Mouse (Mus musculus): Measurements from ENCODE around the gene Cyp27b1.
"Not testable (repeated sequence)": the region's sequence is repeated elsewhere in the genome, so short reads cannot be mapped to it uniquely, and the experiment has no call there.

Cyp27b1 gene

DNA sequence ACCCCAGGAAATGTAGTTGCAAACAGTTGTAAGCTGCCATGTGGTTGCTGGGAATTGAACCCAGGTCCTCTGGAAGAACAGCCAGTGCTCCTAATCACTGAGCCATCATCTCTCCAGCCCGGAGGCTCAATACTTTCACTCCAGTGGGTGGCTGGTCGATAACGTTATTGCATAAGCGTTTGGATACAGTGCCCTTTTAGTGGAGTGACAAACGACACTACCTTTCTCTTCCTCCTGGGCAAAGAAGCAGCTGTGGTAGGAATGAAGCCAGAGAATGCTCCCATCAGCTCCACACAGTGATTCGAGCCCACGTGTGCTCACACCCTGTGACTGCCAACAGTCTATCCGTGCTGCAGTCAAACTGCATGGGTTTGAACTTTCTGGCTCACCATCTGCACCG is 23.2 kb downstream of the Cyp27b1 start:
- DNase-seq: no peak

GRCm38 (mm10) chr10:127072270-127072669 is 24.2 kb downstream of the Cyp27b1 start:
- not testable (repeated sequence) for DNase-seq

DNA sequence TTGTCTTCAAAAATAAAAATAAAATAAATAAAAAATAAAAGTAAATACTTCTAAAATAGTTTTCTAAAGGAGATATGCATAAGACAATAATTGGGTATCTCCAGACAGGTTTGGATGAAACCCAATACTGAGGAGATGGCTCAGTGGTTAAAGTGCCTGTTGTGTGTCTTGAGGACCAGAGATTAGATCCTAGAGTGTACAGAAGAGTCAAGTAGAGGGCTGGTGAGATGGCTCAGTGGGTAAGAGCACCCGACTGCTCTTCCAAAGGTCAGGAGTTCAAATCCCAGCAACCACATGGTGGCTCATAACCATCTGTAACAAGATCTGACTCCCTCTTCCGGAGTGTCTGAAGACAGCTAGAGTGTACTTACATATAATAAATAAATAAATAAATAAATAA is 24.9 kb downstream of the Cyp27b1 start:
- not testable (repeated sequence) for DNase-seq

- DNase-seq: no peak
These were observed 25.9 kb downstream of the Cyp27b1 start for GRCm38 (mm10) chr10:127073981-127074380.

DNA sequence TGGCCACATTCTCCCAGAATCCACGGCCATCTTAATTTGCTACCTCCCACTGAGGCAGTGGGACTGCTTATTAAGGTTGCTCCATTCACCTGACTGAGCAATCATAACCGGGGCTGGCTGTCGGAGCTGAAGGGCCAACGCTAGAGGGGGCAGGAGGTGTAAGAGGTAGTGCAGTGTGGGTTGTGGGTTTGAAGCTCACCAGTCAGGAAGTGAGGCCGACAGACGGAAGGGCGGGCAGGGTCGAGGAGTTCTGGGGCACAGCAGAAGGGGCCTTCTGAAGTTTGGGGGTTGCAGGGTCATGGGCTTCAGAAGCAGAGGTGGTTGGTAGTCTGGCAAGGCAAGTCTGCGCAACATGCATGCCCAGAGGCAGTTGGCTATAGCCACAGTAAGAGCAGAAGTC is 27.0 kb downstream of the Cyp27b1 start, which contains the start of gene Agap2:
Gene Agap2, plus strand, starts transcription at position 205 of the 400 bp plus-strand sequence.
- DNase-seq: no peak

GRCm38 (mm10) chr10:127075651-127076050 is 27.6 kb downstream of the Cyp27b1 start:
- DNase-seq: no peak

DNA sequence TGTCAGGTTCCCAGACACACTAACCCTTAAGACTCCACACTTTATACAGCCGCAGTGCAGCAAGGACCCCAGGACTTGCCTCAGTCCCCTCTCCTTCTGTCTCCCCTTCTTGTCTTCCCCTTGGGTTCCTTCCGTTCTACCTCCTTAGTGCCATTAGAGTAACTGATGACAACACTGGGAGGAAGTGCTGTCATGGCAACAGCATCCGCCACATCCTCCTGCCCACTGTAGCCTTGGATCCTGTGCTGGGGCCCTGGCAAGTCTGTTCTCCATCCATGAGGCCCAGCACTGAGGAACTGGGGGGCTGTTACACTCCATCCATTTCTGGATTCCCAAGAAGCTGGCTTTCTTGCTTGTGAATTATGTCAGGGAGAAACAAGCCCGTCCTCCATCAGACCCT is 28.0 kb downstream of the Cyp27b1 start:
- no peak for DNase-seq

DNA sequence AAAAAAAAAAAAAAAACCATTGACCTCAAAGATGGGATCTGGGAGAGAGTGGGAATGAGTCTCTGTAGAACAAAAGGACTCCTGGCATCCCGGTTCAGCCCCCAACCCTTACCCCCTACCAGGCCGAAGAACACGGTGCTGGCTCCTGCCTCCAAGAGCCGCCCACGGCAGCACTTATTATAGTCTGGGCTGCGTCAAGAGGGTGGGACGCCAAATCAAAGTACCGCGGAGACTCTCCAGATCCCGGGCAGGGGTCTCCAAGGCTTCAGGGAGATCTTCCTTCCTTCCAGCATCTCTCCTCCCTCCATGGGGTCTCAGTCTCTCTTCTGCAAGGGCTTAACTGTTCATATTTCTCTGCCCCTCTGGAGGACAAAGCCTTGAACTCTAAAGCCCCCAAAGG is 29.5 kb downstream of the Cyp27b1 start:
- DNase-seq: no peak

- no peak for DNase-seq
These were observed 30.1 kb downstream of the Cyp27b1 start for GRCm38 (mm10) chr10:127078001-127078676.

GRCm38 (mm10) chr10:127078677-127079575 is 30.9 kb downstream of the Cyp27b1 start:
- peak; percentile 76 for DNase-seq

- DNase-seq: peak; percentile 67
These were observed 31.8 kb downstream of the Cyp27b1 start for GRCm38 (mm10) chr10:127079665-127080391.

GRCm38 (mm10) chr10:127080901-127081780 is 33.1 kb downstream of the Cyp27b1 start:
- peak; percentile 72 for DNase-seq

DNA sequence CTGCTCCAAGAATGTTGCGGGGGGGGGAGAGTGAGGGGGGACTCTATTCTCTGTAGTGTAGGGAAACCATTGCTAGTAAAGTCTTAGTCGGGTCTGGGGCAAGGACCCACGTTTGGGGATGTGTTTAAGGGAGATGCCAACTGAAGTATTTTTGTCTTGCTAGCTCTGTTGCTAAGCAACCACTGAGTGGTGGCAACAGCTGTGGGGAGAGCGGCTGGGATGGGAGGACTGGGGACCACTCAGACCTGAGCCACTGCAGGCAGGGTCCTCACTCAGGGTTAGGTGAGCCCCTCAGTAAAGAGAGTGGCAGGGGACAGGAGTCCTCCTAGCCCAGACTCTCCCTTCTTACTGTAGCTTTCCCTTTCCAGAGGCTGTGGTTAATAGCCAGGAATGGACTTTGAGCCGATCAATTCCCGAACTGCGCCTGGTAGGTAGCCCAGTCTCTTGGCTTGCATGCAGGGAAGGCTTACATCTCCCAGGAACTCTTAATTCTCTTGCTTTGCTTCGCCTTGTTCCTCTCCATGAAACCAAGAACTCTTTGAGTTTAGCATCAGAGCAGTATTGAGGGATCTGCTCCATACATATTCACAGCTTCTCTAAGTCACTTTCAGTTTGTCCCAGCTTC is 34.1 kb downstream of the Cyp27b1 start:
- no peak for DNase-seq

DNA sequence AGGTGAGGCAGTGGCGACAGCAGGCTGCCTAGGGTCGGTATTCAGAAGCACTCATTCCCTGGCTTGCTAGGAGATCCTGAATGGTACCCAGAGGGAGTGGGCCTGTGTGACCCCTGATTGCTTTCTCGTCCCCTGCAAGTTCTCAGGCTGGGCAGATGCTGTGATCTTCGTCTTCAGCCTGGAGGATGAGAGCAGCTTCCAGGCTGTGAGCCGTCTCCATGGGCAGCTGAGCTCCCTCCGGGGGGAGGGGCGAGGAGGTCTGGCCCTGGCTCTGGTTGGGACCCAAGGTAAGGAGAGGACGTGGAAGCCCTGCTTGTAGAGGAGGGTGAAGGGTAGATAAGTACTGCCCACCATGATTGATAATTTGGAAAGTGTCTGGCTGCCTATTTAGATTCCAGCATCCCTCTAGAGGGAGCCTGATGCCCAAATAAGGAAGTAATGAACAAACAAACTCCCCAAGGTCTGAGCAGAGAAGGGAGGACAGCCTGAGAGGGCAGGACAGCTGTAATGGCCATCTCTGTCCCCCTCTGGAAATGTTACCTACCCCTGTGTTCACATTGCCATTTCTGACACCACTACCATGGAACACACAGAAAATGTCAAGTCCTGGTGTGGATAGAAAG is 35.4 kb downstream of the Cyp27b1 start:
- DNase-seq: no peak

DNA sequence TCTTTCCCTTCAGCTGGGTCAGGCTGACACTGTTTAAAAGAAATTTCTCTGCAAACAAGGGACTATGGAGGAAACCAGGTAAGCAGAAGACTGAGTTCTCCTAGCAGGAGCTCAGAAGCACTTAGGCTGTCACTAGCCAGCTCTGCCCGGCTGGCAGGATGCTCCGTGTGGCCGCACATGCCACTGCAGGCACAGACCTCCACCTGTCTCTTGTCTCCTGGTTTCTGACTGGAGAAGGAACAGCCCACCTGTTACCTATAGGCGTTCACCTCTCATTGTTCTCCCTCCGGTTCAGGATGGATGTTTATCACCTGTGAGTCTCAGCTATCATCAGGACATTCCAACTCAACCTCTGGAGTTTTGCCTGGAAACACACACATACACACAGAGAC is 35.9 kb downstream of the Cyp27b1 start:
- no peak for DNase-seq

- DNase-seq: no peak
These were observed 37.0 kb downstream of the Cyp27b1 start for GRCm38 (mm10) chr10:127085052-127085451.

DNA sequence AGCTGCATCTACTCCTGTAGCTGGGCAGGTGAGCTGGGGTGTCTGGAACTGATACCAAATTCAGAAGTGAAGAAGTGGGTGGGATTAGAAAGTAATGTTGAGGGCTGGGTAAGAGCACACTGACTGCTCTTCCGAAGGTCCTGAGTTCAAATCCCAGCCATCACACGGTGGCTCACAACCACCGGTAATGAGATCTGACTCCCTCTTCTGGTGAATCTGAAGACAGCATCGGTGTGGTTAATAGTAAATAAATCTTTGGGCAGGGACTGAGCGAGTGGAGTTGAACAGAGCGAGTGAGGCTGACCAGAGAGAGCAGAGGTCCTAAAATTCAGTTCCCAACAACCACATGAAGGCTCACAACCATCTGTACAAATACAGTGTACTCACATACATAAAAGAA is 37.6 kb downstream of the Cyp27b1 start:
- no peak for DNase-seq

- DNase-seq: peak; percentile 29
These were observed 42.7 kb downstream of the Cyp27b1 start for GRCm38 (mm10) chr10:127090560-127091411.

GRCm38 (mm10) chr10:127091507-127092396 is 43.7 kb downstream of the Cyp27b1 start:
- peak; percentile 38 for DNase-seq

All from cerebellum, adult 8-10 months (tissue).